Mouse (Mus musculus) natural killer cell, adult 2 months (primary cell): Measurements from ENCODE around the gene Rbfox3.

Experiments used
- DNase-seq, 2 experiments: peaks; one replicate each; pipeline ENCODE4 v3.0.0; 2022; ENCODE audit warnings: low spot score in 2 of 2

Rbfox3 gene

DNA sequence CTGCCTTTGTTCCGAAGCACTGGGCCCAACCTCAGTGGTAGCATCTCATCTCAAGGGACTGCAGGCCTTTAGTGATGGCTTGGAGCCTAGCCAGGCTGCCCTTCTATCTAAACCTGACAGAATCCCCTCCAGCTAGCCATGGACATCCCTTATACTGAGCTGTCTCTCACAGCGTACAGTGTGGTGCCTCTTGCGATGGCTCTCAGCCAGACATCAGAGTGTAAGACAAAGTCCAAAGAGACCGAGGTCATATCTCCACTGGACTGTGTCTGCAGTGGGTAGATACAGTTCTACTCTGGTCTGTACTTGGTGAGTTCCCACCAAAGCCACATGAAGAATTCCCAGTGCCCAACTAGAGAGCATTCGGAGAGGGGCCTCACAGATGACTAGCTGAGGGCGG lies 240.2 kb downstream of the Rbfox3 start:
- no peak for DNase-seq

DNA sequence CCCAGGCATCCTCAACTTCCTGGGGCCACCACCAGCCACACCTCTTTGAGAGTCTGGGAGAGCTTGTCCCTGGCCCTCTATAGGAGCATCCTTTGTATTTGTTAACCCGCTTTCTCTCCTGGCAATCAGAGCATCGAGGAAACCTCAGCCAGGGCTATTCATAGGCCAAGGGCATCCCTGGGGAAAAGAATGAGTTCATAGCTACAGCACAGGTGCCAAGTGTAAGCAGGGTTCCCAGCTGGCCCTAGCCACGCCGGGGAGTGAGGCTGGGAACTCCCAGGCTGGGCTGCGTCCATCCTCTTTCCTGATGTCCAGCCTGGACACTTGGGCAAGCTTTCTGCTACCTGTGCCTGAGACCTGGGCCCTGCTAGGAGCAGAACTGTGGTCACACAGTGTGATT lies 241.6 kb downstream of the Rbfox3 start:
- DNase-seq, result no peak

DNA sequence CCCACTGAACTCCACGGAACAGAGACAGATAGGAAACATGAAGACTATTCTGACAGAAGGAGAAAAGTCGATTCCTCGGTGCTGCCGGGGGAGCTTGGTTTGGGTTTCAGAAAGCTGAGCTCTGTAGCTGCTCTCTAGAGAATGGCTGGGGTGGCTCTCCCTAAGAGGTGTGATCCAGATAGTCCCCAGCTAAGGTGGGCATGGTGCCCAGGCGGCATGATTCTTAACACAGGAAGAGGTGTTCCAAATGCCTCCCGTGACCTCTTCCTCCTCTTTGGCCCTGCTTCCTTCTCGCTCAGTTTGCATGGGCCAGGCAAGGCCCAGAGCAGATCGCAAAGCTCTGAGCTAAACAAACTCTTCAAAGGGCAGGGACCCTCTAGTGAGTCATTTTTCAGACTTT lies 243.0 kb downstream of the Rbfox3 start:
- DNase-seq, result no peak

DNA sequence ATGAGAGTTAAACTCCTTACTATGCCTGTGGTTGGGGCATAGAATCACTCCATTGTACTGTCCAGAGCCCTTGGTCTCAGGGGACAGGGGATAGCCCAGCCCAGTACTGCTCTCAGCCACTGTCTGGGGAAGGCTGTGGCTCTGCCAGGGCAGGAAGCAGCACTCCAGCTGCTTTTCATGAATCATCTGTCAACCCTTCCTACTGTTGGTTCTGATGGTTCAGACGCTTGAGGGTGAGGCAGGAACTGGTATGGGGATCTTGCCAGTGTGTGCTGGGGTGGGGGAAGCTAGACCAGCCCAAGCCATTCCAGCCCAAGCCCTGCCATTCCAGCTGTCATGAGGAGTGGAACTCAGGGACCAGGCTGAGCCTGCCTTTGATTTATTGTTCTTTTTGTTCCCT lies 243.5 kb downstream of the Rbfox3 start:
- no peak for DNase-seq

DNA sequence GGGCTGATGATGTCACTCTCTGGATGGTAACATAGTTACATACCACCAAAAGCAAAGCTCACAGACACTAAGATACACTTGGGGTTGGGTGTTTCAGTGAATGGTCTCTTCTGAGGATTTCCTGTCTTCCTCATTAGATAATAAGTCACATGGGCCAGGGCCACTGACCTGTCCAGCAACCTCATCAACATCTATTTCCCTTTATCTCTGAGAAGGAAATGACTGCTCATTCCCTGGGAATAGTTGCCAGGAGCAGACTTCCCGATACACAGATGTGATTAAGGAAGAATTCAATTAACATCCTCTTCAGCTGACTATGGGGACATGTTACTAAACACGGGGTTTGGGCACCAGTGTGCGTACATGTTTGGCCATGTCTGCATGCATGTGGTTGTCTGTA lies 245.2 kb downstream of the Rbfox3 start:
- no peak for DNase-seq

DNA sequence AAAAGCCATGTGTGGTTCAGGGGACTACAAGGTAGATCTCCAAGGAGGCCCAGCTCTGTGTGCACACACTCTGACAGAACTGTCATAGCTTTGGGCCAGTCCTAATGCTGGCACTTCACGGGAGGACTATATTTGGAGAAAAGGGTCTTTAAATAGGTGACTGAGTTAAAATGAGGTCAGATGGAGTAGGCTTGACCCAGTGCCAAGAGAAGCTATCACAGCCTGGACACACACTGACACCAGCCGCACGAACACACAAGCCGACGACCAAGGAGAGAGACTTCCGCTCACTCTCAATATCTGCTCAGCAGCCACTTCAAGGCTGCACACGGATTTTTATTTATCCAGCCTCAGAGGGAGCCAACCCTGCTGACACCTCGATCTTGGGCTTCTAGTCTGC lies 248.1 kb downstream of the Rbfox3 start:
- DNase-seq, result no peak

DNA sequence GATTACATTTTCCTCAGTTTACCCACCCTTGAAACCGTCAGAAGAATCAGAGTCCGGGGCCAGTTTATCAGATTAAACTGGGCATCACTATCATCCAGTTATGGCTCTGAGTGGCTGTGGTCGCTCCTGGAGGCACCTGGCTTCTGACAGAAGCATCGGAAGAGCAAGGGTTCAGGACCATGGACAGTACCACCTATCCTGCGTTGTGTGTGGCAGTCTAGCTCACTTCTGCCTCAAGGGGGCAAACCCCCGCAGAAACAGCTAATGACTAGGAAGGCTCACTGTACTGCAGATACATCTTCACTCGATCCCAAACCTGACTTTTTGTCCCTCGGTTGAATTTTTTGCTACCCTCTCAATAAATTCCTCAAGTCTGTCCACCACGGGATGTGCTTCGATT lies 252.1 kb downstream of the Rbfox3 start:
- no peak for DNase-seq

DNA sequence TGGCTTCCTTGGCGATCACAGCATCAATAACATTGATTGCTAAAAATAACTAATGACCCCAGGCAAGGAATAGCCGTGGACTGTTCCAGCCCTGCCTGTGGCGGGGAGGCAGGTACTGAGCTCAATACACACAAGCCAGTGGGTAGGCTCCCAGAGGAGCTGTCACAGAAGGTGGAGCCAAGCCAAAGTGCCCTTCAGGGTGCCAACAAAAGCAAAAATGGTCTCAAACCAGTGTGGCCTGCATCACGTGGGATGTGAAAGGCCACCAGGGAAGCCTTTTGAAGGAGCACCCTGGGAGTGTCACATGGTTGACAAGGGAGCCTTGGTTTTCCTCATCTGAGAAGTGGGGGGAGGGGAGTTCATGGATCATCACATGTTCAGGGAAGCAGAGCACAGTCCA lies 255.6 kb downstream of the Rbfox3 start:
- DNase-seq, result no peak

DNA sequence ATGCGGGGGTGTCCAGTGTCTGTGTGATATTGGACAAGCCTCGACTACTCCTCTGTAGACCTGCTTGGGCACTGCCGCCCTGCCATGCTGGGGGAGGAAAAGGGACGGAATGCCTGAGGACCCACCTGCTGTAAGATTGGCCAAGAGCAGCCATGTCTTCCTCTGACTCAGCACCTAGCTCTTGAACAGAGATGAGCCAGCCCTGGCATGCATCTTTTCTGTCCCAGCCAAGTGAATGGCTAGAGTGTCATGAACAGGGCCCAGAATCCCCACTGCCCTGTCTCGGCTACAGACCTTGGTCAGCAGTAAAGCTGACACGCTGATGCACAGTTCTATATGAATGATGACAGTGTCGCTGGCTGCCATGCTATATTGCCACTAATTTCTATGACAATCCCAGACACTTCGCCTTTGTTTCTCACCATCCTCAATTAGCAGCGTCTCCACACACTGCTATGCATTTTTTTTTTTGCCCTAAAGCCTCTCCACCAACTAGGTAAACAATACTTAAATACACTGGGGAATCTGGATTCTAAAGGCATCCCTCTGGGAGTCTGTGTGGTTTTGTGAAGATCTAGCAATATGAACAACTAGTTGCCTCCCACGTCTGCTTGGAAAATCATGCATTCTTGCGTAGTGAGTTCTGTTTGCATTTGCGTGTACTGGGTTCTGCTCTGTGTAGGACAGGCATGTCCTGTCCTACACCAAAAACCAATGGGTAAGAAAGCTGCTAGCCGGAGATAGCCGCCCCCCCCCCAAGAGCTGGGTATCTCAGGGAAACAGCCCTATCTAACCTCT lies 257.7 kb downstream of the Rbfox3 start:
- DNase-seq, result no peak

DNA sequence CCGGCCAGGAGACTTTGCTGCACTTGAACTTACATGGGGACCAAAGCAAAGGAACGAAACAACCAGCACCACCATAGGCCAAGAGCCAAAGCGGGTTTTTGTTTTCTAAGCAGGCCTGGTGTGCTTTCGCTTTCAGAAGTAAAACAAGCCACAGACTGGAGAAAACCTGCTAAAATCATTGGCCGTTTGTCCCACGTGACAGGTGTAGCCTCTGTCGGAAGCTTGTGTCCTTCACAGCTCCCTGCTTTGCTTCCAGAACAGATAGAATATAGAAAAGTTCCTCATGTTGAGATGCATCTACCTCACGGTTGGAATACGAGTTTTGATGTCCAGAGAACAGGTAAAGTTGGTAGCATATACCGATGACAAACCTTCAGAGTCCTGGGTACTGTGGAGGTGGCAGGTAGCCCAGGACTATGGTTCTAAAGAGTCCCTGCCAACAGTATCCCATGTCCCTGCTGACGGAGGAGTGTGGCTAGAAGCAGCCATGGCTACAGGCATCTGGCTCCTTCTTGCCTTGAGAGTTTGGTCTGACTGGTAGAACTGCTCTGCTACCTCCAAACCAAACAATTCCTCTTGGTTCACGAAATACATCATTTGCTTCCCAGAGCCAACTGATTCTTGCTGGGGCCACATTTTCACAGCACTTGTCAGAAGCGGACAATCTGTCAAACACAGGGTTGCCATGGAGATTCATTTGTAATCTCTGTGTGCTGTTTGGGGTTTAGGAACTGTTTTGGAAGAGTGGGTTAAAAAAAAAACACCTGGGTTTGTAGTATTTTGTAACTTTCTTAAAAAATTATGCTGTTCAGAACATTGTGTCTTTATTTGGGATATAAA lies 258.8 kb downstream of the Rbfox3 start:
- DNase-seq, result no peak

DNA sequence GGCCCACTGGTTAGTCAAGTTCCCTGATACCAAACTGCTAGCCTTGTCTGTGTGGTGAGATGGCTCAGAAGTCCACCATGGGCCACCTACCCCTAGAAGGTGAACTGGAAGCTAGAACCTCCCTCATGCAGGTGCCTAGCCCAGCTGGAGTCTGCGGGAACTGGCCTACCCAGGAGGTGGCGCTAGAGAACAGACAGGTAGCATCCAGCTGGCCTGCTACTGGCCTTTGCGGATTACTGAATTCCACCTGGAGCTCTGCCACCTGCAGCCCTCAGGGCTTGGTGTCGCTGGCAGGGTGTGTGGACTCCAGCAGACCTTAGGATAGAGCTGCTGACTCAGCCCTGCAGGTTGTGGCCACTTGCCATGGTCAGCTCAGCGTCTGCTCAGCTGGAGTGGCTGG lies 263.0 kb downstream of the Rbfox3 start:
- no peak for DNase-seq

DNA sequence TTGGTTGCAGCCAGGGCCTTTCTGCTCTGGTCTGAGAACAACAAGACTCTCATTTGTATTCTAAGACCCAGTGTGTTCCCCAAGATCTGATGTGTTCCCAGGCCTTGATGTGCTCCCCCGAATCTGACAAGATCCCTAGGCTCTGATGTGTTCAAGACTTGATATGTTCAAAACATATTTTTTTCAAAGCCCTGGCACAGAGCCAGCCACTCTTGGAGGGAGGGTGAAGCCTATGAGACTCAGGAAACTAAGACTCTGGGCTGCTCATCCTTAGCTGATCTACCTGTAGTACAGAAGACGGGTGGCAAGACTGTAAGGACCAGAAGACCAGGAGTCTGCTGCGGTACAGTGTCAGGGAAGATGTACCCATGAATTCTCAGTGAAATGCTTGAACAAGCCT lies 264.5 kb downstream of the Rbfox3 start:
- DNase-seq, result no peak

DNA sequence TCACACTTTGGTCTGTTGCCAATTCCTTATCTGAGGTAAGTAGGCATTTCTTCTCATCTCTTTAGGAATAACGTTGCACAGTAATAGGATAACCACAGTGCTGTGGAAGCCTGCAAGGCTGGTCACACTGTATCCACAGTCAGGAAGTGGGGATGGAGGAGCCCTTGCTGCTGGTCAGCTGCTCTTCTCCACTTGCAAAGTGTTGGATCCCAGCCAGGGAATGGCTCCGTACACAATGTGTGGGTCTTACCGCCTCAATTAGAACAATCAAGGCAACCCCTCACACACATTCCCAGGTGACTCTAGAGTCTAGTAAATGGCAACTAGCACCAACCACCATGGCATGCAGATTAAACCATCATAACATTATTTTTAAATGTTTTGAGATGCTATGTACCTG lies 266.2 kb downstream of the Rbfox3 start:
- no peak for DNase-seq

DNA sequence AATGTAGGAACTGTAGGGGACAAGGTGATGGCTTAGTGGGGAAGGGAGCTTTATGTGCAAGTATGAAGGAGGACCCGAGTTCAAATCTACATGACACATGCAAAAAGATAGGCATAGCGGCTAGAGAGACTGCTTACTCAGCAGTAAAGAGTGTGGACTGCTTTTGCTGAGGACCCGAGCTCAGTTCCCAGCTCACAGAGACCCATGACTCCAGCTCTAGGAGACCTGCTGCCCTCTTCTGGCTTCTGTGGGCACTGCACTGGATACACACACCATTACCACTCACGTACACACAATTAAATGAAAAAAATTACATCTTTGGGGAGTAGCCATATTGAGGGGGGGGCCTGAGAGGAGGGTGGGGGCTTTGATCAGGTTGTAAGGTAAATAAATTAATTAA lies 270.7 kb downstream of the Rbfox3 start:
- DNase-seq, result no peak

DNA sequence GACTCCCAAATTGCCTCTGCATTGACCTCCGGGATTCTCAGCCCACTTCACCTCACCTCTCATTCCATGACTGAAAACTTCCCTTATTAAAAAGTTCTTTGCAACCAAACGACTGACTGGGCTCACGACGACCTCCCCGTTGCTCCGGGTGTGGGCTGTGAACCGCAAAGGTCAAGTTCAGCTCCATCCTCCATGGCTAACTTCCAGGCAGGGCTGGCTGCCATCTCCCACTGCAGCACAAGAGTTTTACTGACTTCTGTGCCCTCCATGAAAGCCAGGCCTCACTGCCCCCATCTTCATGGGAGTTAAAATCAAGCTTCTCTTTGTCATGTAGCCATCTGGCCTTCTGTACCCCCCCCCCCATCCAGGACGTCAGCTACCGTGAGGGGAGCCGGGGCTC lies 273.7 kb downstream of the Rbfox3 start:
- DNase-seq, result no peak

DNA sequence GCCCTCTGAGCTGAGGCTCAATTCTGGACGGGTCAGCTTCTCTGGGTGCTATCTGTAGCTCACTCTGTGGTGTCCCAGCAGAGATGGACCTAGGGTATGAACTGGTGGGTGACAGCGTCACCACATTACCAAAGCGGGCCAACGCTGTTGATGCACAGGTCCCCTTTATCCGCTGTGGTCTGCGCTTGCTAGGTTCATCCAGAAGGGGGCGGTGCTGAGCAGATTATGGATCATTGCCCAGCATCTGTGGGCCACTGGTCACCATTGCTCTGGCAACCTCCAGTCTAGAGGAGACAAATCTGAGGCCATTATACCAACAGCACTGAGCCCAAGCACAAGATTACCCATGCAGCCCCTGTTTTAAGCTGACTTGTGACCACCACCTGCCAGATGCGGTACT lies 276.8 kb downstream of the Rbfox3 start:
- DNase-seq, result no peak

DNA sequence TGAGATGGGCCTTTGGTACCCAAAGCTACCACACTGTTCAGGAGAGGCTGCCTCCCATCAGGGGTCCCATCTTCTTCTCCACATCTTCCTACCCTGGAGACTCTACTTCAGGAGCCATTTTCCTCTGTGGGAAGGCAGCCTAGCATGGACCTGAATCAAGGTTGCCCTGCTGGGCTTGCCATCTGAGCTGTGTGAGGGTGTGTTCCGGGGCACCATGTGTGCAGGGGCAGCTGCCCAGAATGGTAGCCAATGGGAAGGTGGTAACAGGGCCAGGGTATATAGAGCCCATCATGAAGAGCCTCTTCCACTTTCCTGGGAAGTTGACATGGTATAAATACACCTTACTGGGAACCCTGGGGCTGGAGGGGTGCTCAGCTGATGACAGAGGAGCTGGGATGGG lies 281.7 kb downstream of the Rbfox3 start:
- no peak for DNase-seq

DNA sequence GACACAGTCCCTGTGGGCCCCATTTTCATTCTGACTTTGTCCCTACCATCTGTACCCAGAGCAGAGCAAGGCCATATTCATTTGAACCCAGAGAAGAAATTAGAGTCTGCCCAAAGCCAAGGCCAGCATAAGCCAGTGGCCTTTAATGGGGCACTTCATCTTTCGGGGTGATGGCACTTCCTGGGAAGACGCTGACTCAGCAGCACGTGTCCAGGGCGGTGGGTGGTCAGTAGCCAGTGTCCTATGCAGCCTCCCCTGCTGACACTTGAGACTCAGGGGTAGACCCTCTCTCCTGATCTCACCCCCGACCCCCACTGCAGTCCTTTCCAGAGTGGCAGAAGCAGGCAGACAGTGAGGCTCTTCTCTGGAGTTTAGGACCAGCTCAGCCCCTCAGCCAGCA lies 283.9 kb downstream of the Rbfox3 start:
- DNase-seq, result no peak

DNA sequence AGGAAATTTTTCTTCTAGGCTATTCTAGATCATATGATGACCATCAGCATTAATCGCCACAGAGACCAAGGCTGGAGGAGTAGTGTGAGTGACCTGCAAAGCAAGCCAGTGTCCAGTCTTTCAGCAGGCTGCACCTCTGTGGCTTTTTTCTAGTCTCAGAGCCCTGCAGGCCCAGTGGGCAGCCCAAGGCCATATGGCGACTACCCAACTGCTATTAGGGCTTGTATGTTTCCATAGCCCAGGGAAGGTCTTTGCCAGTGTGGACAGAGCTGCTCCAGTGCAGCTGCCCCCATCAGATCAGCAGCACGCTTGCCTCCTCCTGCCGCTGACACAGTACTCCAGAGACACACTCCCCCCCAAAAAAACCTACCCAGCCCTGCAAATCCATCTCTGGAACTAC lies 290.5 kb downstream of the Rbfox3 start:
- DNase-seq, result no peak

DNA sequence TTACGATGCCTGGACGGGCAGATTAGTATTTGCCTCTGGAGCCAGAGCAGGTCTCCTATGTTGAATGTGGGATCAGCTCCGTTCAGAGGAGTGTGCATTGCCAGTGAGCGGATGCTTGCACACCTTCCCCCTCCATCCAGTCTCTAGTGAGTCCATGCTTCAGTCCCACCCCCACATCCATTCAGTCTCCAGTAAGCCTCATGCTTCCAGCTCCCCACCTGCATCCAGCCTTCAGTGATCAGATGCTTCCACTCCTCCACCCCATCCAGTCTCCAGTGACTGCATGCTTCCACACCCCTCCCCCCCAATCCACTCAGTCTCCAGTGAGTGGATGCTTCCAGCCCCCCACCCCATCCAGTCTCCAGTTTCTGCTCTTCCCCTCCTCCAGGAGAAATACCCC lies 297.3 kb downstream of the Rbfox3 start:
- DNase-seq, result no peak

DNA sequence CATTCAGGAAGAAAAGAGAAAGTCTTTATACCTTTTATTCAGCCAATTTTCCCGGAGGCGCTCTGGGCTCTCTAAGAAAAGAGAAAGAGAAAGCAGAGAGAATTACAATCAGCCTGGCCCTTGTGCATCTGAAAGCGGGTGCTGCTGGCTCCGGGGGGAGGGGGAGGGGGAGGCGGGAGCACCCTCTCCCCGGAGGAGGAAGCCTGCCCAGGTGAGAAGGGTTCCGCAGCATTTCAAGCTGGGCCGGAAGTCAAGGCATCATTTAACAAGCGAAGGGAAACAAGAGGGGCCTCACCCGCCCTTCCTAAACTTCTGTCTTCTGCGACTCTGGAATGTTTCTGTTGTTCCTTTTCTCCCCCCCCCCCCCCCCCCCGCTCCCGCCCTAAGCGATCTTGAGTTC lies 301.3 kb downstream of the Rbfox3 start:
- DNase-seq, result no peak

DNA sequence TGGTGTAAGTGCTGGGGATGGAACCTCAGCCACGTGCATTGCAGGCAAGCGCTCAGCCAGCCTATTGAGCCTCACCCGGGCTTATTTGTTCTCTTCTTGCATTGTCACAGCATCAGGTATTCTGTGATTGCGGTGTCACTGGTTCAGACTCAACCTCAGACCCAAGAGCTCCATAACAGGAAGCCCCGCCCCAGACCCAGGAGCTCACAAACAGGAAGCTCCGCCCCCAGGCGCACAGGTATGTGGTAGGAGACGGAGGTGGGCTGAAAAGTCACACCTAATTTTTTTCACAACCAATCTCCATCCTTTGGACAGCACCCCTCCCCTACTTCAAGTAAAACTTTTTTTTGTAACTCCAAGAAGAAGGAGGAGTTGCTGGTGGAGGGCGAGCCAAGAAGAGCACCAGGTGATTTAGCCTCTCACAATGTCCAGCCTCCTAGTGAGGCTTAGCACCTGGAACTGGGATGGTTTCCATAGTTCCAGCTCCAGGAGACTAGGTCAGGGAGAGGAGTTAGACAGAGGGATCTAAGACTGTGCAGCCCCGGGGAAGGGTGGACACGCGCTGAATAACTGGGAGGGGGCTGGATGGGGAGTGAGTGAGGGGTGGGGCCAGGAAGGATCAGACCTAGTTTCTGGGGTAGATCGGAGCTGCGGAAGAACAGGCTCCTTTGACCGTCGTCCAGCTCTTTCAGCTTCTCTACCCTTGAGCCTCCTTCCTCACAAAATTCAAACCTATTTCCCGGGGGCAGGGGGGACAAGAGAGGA lies 302.0 kb downstream of the Rbfox3 start:
- DNase-seq, result no peak

DNA sequence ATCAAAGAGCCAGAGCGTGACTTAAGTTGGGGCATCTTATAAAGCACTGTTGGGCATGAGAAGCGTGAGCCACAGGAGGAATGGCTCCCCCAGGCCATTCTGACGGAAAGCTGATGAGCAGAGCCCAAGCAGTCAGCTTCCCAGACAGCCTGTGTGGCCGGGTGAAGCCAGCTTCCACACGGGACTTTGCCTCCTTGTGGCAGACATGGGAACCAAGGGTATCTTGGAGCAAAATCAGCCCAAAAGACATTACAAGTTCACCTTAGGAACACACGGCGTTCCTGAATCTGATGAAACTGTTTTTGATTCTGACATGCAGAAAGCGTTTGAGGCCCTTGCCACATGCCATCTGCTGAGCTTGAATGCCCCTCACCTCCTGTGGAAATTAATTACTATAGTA lies 303.5 kb downstream of the Rbfox3 start:
- no peak for DNase-seq
